Mouse (Mus musculus) heart, embryonic 11.5 days (tissue): ENCODE measurements around the gene Hspa12b. TPM values are rescaled to one million over a fixed set of nuclear protein-coding genes. Genes with fewer than 3 reads are reported as not detected.
A peak's percentile ranks its signal among the peaks of the same experiment; 100 is the strongest.

Experiments
- ATAC-seq: fragments of 200-750 bp; cut with Nextera tagmentation; replicated peaks from 2 replicates; pipeline ENCODE4 v1.8.0; 2017; ENCODE audit warnings: moderate library complexity; ENCODE audit not compliant: insufficient number of reproducible peaks, low FRiP score, low TSS enrichment
- H3K27ac ChIP-seq: fragments of 300-500 bp; sonication (generic); 2 replicates; pipeline ENCODE4 v1.5.1; 2014; ENCODE audit warnings: mild to moderate bottlenecking, low read depth, low read length
- H3K27me3 ChIP-seq: fragments of 300-500 bp; sonication (generic); 2 replicates; pipeline ENCODE4 v1.6.1; 2014; ENCODE audit warnings: mild to moderate bottlenecking, low read length, mixed read lengths; ENCODE audit not compliant: control insufficient read depth, insufficient read depth
- H3K36me3 ChIP-seq: fragments of 300-500 bp; sonication (generic); 2 replicates; pipeline ENCODE4 v1.6.1; 2014; ENCODE audit warnings: mild to moderate bottlenecking, low read length, moderate library complexity, mixed read lengths; ENCODE audit not compliant: control insufficient read depth, insufficient read depth
- H3K4me1 ChIP-seq: fragments of 300-500 bp; sonication (generic); 2 replicates; pipeline ENCODE4 v1.6.1; 2014; ENCODE audit warnings: low read length; ENCODE audit not compliant: control insufficient read depth, insufficient read depth
- H3K4me2 ChIP-seq: fragments of 300-500 bp; sonication (generic); 2 replicates; pipeline ENCODE4 v1.6.1; 2014; ENCODE audit warnings: mild to moderate bottlenecking, moderate library complexity
- H3K4me3 ChIP-seq: fragments of 300-500 bp; sonication (generic); 2 replicates; pipeline ENCODE4 v1.5.1; 2014; ENCODE audit warnings: low read depth, low read length
- H3K9ac ChIP-seq: fragments of 300-500 bp; sonication (generic); 2 replicates; pipeline ENCODE4 v1.6.1; 2014; ENCODE audit warnings: mild to moderate bottlenecking, low read depth, low read length, moderate library complexity
- H3K9me3 ChIP-seq: fragments of 300-500 bp; sonication (generic); replicated peaks from 2 replicates; pipeline ENCODE4 v1.6.1; 2016; ENCODE audit warnings: low read length; ENCODE audit not compliant: control insufficient read depth
- WGBS: fragments of 180-500 bp; shearing (Covaris S2); extraction: QIAGEN DNeasy Blood & Tissue Kit; methylation state at CpG from one replicate; pipeline ENCODE4 v1.1.7; 2014; ENCODE audit not compliant: insufficient replicate concordance; 5-methylcytosine and 5-hydroxymethylcytosine counted together
- polyA plus RNA-seq: library from polyadenylated mRNA; unstranded; fragments of >200 nt; fragmentation: Nextera tagmentation; extraction: Ambion mirVana; gene quantifications from 2 replicates; pipeline ENCODE4 v1.2.1, GENCODE M21; 2014

Hspa12b gene
- polyA plus RNA-seq, 1 experiment from 2014 or later = 6.3 TPM

DNA sequence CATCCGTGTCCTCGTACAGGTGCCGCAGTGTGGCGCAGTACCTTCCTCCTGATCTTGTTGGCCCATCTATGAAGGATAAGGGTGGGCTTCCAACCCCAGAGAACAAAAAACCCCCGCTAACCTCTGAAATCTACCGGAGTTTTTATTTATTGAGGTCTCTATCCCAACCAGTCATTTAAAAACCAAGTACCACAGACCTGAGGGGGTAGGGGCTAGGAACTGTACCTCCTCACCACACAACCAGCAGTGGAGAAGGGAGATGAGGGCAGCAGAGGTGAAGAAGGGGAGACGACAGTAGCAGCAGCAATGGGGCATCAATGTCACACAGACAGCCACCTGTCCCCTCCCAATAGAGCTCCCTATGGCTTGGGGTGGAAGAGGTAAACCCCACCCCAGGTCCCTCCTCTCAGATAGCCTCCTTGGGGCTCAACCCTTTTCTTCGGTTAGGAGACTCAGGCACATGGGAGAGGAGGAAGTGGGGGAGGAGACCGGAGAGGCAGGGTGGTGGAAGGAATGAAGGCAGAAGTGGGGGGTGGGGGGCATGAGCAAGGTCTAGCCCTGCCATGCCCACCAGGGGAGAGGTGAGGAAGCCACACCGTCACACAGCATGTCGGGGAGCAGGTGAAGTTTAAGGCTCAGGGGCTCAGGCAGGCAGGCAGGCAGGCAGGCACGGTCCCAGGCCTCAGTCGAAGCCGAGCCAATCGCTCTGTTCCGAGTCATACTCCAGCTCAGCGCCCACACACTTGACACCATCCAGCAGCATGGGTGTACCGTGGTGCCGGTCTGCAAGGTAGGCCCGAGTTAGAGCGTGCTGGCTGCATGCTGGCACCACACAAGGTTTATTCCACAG lies 19.3 kb downstream of the Hspa12b start:
- no peaks in the 10 kb centered on the region for H3K9me3 ChIP-seq
- no peak overlapping the region for H3K27ac ChIP-seq
- WGBS = 80% methylated on average over 21 of the region's 21 CpGs
- no peak overlapping the region for H3K4me2 ChIP-seq
- H3K36me3 ChIP-seq = peaks cover 18% of the 10 kb centered on the region
- H3K4me1 ChIP-seq = peaks cover 14% of the 10 kb centered on the region; the same call in 1 of the 2 replicates
- H3K27me3 ChIP-seq = peaks cover 2% of the 10 kb centered on the region; the same call in 1 of the 2 replicates
- no peak overlapping the region for H3K4me3 ChIP-seq
- 0 out of 2 replicates have a peak, but pooled peaks have one; percentile 9 for ATAC-seq
- no peak overlapping the region for H3K9ac ChIP-seq

DNA sequence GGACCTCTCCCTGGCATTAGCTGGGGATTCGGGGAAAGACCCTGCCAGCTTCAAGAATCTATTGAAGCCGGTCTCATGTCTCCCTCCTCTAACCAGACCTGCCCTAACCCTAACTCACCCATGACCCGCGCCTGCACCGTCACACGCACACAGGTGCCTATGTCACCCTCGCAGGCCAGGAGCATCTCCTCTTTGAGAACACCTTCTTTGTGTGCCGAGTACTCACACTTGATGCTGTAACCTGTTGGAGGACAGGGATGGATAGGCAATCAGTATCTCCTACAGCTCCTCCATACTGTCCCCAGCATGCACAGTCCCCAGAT lies 19.9 kb downstream of the Hspa12b start:
- Histone ChIP-seq H3K4me1 (peaks cover 14% of the 10 kb centered on the region; the same call in 1 of the 2 replicates), H3K27ac (no peak overlapping the region), H3K4me3 (no peak overlapping the region), H3K9ac (no peak overlapping the region), H3K36me3 (peaks cover 18% of the 10 kb centered on the region), H3K9me3 (no peaks in the 10 kb centered on the region), H3K4me2 (no peak overlapping the region), H3K27me3 (0 out of 2 replicates have a peak, but pooled peaks cover 2% of the 10 kb centered on the region)
- ATAC-seq = no peak
- WGBS = 92% methylated on average over 8 of the region's 8 CpGs

DNA sequence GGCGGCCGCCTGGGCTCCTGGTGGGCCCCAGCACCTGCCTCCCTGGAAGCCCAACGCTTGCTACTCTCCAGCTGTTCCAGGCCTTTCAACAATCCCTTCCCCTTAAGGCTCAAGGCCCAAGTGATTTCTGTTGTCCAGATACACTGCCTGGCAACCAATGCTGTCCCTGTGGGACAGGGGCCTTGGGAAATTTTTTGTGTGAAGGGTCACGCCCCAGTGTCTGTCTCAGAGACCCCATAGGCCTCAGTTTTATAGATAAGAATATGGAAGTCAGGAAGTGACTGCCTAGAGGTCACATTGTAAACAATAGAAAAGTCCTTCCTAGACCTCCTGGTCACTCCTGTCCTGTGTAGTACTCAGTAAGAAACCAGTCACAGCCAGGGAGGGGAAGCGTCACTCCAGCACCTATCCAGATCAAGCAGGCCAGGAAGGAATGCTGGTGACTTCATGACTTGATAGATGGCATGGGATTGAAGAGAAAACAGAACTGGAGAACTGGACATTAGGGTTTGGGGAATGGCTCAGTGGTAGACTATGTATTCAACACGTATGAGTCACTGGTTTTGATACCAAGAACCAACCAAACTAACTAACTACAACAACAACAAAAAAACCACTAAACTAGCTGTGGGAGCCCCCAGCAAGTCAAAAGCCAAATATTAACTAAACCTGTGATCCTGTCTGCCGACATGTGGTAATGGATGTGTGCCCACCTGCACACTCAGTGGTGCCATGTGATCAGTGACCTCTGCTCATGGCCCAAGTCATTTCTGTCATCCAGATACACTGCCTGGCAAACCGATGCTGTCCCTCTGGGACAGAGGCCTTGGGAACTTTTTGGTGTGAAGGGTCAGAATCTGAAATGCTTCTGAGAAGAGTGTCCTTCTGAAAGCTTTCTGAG lies 21.5 kb downstream of the Hspa12b start:
- no peak for ATAC-seq
- 0 out of 2 replicates have a peak, but pooled peaks cover 8% of the 10 kb centered on the region for H3K4me1 ChIP-seq
- H3K27me3 ChIP-seq = 0 out of 2 replicates have a peak, but pooled peaks cover 2% of the 10 kb centered on the region
- no peak overlapping the region for H3K9ac ChIP-seq
- H3K36me3 ChIP-seq = peaks cover 21% of the 10 kb centered on the region
- no peak overlapping the region for H3K4me2 ChIP-seq
- WGBS = 74% methylated on average over 8 of the region's 8 CpGs
- no peaks in the 10 kb centered on the region for H3K9me3 ChIP-seq
- H3K27ac ChIP-seq = no peak overlapping the region
- no peak overlapping the region for H3K4me3 ChIP-seq

DNA sequence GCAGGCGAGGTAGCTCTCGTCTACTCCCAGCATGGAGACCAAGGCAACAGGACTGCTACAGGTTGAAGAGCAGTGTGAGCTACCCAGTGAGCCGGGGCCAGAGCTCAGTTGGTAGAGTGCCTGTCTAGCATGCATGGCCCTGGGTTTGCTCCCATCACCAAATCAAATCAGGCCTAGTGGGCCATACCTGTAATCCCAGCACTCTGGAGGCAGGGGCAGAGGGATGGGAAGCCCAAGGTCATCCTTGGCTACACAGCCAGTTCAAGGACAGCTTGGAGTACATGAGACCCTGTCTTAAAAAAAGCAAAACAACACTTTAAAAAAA lies 22.1 kb downstream of the Hspa12b start:
- Histone ChIP-seq H3K4me3 (no peak overlapping the region), H3K9ac (no peak overlapping the region), H3K36me3 (peaks cover 21% of the 10 kb centered on the region), H3K9me3 (no peaks in the 10 kb centered on the region), H3K4me1 (0 out of 2 replicates have a peak, but pooled peaks cover 8% of the 10 kb centered on the region), H3K27ac (no peak overlapping the region), H3K4me2 (no peak overlapping the region), H3K27me3 (0 out of 2 replicates have a peak, but pooled peaks cover 2% of the 10 kb centered on the region)
- ATAC-seq = no peak
- WGBS = 92% methylated on average over 3 of the region's 3 CpGs

DNA sequence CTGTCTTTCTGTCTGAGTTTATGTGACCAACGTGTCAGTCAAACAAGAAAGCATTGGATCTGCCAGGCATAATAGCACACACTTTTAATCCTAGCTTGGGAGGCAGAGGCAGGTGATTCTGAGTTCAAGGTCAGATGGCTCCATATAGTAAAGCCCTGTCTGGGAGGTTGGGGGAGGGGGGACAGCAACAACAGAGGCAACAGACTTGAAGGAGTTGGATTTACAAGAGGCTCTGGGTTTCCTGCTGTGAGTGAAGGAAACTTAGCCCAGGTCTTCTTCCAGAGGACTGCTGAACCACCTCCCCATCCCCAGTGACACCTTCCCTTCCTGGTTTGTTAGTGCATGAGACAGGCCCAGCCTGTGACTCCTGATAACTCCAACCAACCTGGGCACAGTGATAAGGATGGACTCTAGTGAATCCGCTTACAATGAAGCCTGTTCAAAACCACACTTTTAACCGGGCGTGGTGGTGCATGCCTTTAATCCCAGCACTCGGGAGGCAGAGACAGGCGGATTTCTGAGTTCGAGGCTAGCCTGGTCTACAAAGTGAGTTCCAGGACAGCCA lies 25.2 kb downstream of the Hspa12b start:
- no peak overlapping the region for H3K4me2 ChIP-seq
- no peak overlapping the region for H3K27ac ChIP-seq
- 78% methylated on average over 7 of the region's 7 CpGs for WGBS
- H3K27me3 ChIP-seq = no peaks in the 10 kb centered on the region
- no peak overlapping the region for H3K4me3 ChIP-seq
- peaks cover 12% of the 10 kb centered on the region; the same call in 1 of the 2 replicates for H3K36me3 ChIP-seq
- ATAC-seq = peak; percentile 70
- H3K9ac ChIP-seq = no peak overlapping the region
- H3K9me3 ChIP-seq = no peaks in the 10 kb centered on the region
- peaks cover 19% of the 10 kb centered on the region for H3K4me1 ChIP-seq

DNA sequence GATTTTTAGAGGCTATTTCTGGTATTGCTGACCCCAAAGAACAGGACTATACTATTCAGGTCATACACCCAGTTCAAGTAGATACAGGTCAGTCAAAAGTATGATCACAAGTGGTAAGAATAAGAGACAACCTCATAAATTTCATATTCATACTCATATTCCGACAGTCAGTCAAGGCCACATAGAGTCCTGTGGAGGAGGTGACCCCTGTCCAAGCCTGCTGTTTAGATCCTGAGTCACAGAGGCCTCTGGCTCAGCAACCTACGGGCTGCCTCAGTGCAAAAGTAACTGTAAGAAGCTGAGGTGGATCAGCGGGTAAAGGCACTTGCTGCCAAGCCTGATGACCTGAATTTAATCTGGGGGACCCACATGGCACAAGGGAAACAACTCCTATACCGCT lies 27.0 kb downstream of the Hspa12b start:
- Histone ChIP-seq H3K4me2 (no peak overlapping the region), H3K9me3 (no peaks in the 10 kb centered on the region), H3K4me3 (no peak overlapping the region), H3K36me3 (peaks cover 8% of the 10 kb centered on the region; the same call in 1 of the 2 replicates), H3K4me1 (peaks cover 25% of the 10 kb centered on the region), H3K27me3 (no peaks in the 10 kb centered on the region), H3K9ac (no peak overlapping the region), H3K27ac (no peak overlapping the region)
- WGBS = 92% methylated on average over 4 of the region's 4 CpGs
- no peak for ATAC-seq

DNA sequence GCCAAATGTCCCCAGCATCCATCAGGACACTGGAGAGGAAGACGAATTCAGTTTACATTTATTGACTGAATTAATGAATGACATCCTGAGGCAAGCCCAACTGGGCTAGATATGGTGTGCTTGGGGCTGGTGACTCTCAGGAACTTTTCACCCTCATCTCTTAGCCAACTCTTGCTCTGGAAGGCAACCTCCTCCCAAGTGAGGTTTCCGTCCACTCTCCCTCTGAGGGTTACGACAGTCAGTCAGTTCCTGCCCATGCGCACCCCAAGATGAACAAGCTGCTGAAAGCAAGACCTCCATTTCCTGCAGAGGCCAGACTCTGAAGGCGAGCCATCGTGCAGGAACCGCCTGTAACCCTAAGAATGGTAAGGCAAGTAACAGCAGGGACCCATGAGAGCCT lies 29.9 kb downstream of the Hspa12b start:
- ATAC-seq = no peak
- Histone ChIP-seq H3K9me3 (no peaks in the 10 kb centered on the region), H3K27me3 (no peaks in the 10 kb centered on the region), H3K4me3 (no peak overlapping the region), H3K36me3 (peaks cover 3% of the 10 kb centered on the region; the same call in 1 of the 2 replicates), H3K9ac (no peak overlapping the region), H3K4me2 (no peak overlapping the region), H3K27ac (no peak overlapping the region), H3K4me1 (peaks cover 28% of the 10 kb centered on the region)
- 91% methylated on average over 7 of the region's 7 CpGs for WGBS

DNA sequence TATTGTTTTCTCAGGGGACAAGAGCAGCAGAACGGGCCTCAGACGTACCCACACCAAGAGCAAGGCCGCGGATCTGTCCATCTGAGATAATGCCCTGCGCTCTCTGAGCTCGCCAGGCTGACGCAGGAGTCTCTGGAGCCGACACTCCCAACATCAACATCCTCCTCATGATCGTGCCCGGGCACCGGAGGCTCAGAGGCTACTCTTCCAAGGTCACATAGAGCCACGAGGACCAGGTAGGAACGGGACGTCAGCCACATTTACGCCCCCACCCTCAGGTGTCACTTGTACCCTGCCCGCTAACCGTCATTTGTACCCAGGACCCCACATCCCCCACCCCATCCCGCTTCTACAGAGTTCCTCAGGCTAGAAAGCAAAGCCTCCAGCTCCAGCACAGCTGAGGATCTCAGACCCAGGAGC lies 32.4 kb downstream of the Hspa12b start:
- under 1% methylated on average over 18 of the region's 18 CpGs for WGBS
- Histone ChIP-seq H3K4me3 (peak overlapping the region; percentile 84), H3K4me1 (peaks cover 28% of the 10 kb centered on the region), H3K36me3 (no peaks in the 10 kb centered on the region; the same call in 1 of the 2 replicates), H3K27me3 (no peaks in the 10 kb centered on the region), H3K9ac (peak overlapping the region; percentile 91), H3K4me2 (peak overlapping the region; percentile 91), H3K9me3 (no peaks in the 10 kb centered on the region), H3K27ac (peak overlapping the region; percentile 92)
- peak; percentile 70 for ATAC-seq
